Mouse (Mus musculus): ENCODE results near the gene Gm20388. TPM values are rescaled to one million over a fixed set of nuclear protein-coding genes. Genes with fewer than 3 reads are reported as not detected.
A peak's percentile ranks its signal among the peaks of the same experiment; 100 is the strongest.

The Gm20388 gene
- polyA plus RNA-seq, 1 experiment from 2014 or later: 7.4 TPM

DNA sequence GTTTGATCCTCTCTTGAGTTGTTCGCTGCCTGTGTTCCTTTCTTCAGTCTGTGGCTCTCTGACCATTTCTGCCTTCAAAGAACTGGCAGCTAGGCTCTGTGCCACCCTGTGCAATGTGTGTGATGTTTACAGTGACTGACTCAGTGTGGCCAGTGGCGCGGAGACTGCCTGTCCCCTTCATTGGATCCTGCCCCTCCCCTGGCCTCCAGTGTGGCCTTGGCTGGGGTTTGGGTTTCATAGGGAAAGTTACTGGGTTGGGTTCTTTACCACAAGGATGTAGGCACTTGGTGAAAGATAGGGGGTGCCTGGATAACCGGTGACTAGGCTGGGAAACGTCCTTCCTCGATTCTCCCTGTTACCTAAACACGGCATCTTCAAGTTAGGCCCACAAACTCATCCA lies 3774.2 kb downstream of the Gm20388 start:
- Histone ChIP-seq H3K4me3 (replicated peaks) (no peak overlapping the region), H3K27ac (no peak overlapping the region)

DNA sequence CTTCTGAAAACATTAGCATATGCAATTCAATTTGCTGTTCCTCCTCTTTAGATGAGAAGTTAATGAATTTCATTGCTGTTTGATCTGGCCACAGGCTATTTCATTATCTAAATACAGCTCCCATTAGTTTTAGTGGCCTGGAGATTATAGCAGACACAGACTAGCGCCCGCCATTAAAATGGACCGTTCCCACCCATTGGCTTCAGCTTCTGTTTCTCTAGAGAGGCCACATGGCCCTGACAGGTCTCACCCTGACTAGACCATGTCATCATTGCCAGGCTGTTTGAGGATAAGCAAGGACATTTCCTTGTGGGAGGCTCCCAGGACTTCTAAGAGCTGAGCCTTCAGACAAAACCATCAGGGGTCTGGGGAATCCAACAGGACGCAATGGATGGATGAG lies 3774.8 kb downstream of the Gm20388 start:
- no peak overlapping the region for H3K27ac ChIP-seq
- H3K27me3 ChIP-seq: 0 out of 2 replicates have a peak, but pooled peaks cover 3% of the 10 kb centered on the region
- no peaks in the 10 kb centered on the region for H3K36me3 ChIP-seq
- H3K4me2 ChIP-seq: no peak overlapping the region
- no peak overlapping the region for H3K9ac ChIP-seq
- 25% methylated on average over 4 of the region's 4 CpGs for whole genome bisulfite sequencing
- H3K9me3 ChIP-seq (replicated peaks): no peaks in the 10 kb centered on the region
- no peak overlapping the region for H3K4me3 ChIP-seq (replicated peaks)
- no peak for ATAC-seq (replicated peaks; ENCODE audit: low FRiP score)
- peaks cover 25% of the 10 kb centered on the region; the same call in 1 of the 2 replicates for H3K4me1 ChIP-seq

More for the DNA sequence above, 3774.2 kb downstream of the Gm20388 start:
- H3K36me3 ChIP-seq: no peaks in the 10 kb centered on the region
- H3K4me2 ChIP-seq: no peak overlapping the region
- 0 out of 2 replicates have a peak, but pooled peaks cover 3% of the 10 kb centered on the region for H3K27me3 ChIP-seq
- 62% methylated on average over 7 of the region's 7 CpGs for WGBS
- no peak overlapping the region for H3K9ac ChIP-seq
- peak; percentile 65 for ATAC-seq (replicated peaks; ENCODE audit: low FRiP score)
- H3K9me3 ChIP-seq (replicated peaks): no peaks in the 10 kb centered on the region
- H3K4me1 ChIP-seq: peaks cover 25% of the 10 kb centered on the region; the same call in 1 of the 2 replicates

DNA sequence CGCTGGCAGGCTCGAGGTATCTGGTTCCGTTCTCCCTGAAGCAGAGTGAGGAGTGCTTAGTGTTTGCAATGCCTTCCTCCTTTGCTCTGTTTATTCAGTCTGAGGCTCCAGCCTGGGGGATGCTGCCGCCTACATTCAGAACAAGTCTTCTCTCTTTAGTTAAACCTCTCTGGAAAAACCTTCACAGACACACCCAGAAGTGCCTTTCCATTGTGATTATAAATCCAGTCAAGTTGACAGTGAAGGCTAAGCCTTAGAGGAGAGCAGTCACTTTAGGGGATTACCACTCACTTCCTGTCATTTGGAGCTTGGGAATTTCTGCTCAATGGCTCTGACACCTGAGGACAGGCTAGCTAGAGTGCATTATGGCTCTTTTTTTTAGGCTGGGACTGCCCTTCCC lies 3777.2 kb downstream of the Gm20388 start:
- no peak for ATAC-seq (replicated peaks; ENCODE audit: low FRiP score)

DNA sequence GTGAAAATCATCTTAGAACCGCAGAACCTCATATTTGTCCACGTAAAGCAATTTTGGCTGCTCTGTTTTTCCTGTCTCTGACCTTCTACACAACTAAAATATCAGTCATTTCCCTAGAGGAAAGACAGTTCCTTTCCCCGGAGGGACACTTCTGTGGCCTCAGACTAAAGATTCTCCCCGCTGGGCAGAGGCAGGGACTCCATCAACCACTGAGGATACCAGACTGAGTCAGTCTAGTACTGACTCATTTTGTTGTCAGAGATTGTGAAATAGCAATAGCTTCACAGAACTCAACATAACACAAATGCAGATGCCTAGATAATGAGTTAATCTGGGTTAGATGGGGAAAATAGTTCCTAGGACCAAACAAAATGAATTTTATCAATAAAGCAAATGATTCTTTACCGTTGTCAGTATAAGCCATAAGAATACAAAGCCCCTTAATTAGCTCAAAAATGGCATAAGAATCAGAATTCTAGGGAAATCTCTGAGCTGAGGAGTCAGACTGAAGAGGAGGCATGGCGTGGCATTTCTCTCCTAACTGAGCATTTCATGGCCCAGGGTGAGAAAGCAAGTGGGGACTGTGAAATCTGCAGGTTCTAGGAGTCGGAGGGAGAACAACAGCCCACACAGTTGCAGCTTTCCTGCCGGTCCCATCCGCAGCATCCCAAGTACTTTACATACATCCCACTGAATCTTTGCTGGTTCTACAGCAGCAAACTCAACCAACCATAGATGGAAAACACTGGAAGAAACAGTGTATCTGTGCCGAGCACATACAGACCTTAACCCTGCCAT lies 3781.7 kb downstream of the Gm20388 start:
- Histone ChIP-seq H3K4me3 (replicated peaks) (no peak overlapping the region), H3K27ac (no peak overlapping the region), H3K9ac (no peak overlapping the region), H3K27me3 (0 out of 2 replicates have a peak, but pooled peaks cover 2% of the 10 kb centered on the region), H3K4me1 (0 out of 2 replicates have a peak, but pooled peaks cover 7% of the 10 kb centered on the region), H3K9me3 (replicated peaks) (no peaks in the 10 kb centered on the region), H3K36me3 (no peaks in the 10 kb centered on the region), H3K4me2 (no peak overlapping the region)
- no peak for ATAC-seq (replicated peaks; ENCODE audit: low FRiP score)
- WGBS: 81% methylated on average over 10 of the region's 10 CpGs

More for the DNA sequence above, 3777.2 kb downstream of the Gm20388 start:
- 0 out of 2 replicates have a peak, but pooled peaks cover 3% of the 10 kb centered on the region for H3K27me3 ChIP-seq
- H3K27ac ChIP-seq: no peak overlapping the region
- H3K4me3 ChIP-seq (replicated peaks): no peak overlapping the region
- WGBS: 36% methylated on average over 4 of the region's 4 CpGs
- no peaks in the 10 kb centered on the region for H3K9me3 ChIP-seq (replicated peaks)
- H3K9ac ChIP-seq: no peak overlapping the region
- H3K4me2 ChIP-seq: no peak overlapping the region
- H3K4me1 ChIP-seq: peaks cover 21% of the 10 kb centered on the region; the same call in 1 of the 2 replicates
- no peaks in the 10 kb centered on the region for H3K36me3 ChIP-seq

DNA sequence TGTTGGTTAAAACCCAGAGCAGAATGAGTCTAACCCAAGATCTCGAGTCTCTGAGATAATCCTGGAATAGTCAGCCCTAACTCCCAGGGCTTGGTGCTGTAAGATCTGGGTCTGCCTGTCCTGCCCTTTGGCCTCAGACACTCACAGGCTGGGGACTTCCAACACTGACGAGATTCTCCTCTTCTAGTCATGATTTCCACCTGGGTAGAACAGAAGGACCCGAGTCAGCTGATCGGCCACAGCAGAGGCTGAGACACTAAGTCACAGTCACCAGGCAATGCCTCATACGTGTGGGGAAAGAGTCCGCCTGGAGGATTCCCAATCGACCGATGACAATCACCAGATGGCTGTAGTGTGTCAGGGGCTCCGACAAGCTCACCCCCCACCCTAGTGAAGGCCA lies 3785.5 kb downstream of the Gm20388 start:
- Histone ChIP-seq H3K9me3 (replicated peaks) (no peaks in the 10 kb centered on the region), H3K27me3 (peaks cover 5% of the 10 kb centered on the region; the same call in 1 of the 2 replicates), H3K27ac (no peak overlapping the region), H3K9ac (no peak overlapping the region), H3K4me1 (peaks cover 25% of the 10 kb centered on the region), H3K4me2 (no peak overlapping the region), H3K4me3 (replicated peaks) (no peak overlapping the region), H3K36me3 (no peaks in the 10 kb centered on the region)
- WGBS: 77% methylated on average over 9 of the region's 9 CpGs
- ATAC-seq (replicated peaks; ENCODE audit: low FRiP score): no peak

DNA sequence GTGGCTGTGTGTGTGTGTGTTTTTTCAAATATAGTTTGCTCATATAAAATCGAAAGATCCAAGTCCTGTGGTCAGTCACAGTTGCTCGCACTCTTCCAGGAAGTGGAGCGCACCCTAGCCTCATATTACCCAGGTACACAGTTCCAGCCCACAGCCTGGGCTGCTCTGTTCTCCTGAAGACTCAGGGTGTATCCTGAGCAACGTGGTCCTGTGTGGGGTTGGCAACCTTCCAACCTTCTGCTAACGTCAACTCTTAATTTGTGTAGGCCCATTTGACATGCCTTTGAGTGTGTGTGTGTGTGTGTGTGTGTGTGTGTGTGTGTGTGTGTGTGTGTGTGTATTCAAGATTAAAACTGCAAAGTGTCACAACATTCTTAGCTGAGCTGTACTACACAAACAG lies 3786.7 kb downstream of the Gm20388 start:
- ATAC-seq (replicated peaks; ENCODE audit: low FRiP score): no peak; the same call in 1 of the 2 replicates
- Histone ChIP-seq H3K36me3 (no peaks in the 10 kb centered on the region), H3K4me2 (no peak overlapping the region), H3K27ac (no peak overlapping the region), H3K4me1 (peaks cover 31% of the 10 kb centered on the region), H3K9me3 (replicated peaks) (no peaks in the 10 kb centered on the region), H3K4me3 (replicated peaks) (no peak overlapping the region), H3K27me3 (peaks cover 5% of the 10 kb centered on the region; the same call in 1 of the 2 replicates), H3K9ac (no peak overlapping the region)
- WGBS: 52% methylated on average over 5 of the region's 5 CpGs

DNA sequence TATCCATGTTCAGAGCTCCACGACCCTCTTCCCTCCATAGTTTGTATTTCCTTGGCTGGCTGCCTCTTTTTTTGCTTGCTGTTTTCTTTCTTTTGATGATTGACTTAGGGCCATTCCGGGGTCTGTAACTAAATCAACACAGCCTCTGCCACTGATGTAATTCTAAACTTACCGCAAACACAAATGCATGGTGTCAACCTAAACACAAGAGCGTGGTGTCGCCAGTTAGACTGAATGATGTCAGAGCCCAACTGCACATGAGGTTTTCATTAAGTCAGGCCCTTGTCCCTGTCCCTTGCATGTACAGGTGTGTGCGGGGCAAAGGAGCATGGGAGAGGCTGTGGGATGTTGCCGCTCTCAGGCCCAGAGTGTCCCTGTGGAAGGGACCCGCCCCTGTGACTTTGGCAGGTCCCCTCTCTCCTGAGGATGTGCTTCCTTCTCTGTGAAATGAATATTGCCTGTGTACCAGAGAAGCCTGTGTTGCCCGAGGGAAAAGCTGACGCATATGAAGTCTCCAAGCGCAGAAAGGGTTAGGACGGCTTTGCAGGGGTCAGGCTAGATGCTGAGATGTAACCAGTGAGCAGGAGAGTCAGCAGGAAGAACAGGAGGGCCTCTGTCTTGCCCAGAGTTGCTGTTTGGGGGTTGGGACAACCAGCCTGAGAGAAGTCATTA lies 3789.9 kb downstream of the Gm20388 start:
- peaks cover 31% of the 10 kb centered on the region for H3K4me1 ChIP-seq
- H3K27me3 ChIP-seq: peaks cover 5% of the 10 kb centered on the region; the same call in 1 of the 2 replicates
- H3K36me3 ChIP-seq: no peaks in the 10 kb centered on the region
- ATAC-seq (replicated peaks; ENCODE audit: low FRiP score): peak; percentile 57
- no peak overlapping the region for H3K4me3 ChIP-seq (replicated peaks)
- 16% methylated on average over 12 of the region's 12 CpGs for WGBS
- H3K9ac ChIP-seq: no peak overlapping the region
- peak overlapping the region; percentile 45; the same call in 1 of the 2 replicates for H3K27ac ChIP-seq
- H3K4me2 ChIP-seq: peak overlapping the region; percentile 5; the same call in 1 of the 2 replicates
- H3K9me3 ChIP-seq (replicated peaks): no peaks in the 10 kb centered on the region

DNA sequence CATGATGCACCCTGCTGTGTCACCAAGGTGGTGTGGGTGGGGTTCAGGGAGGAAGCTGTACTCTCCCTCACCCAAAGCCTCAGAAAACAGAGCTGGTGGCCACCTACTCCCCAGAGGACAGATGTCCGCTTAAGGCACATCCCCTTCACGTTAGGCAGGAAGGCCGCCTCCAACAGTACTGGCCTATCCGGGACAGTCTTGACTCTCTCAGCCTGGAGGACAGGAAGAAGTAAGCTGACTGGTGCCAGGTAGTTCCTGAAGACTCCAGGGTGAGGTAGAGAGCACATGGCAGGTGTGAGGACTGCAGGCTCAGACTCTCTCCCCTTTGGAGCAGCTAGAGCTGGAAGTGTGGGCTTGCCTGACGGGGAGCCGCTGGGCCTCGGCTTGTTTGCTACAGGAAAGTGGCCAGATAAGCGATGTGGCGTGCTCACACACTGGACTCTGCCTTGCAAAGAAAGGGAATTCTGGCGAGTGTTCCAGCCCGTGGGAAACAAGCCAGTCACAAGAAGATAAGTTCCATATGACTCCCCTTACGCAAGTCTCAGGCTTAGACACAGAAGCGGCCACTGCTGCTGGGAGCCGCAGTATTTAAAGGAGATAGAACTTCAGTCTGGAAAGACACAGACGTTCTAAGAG lies 3791.4 kb downstream of the Gm20388 start:
- WGBS: 65% methylated on average over 15 of the region's 15 CpGs
- H3K27ac ChIP-seq: no peak overlapping the region
- no peaks in the 10 kb centered on the region for H3K36me3 ChIP-seq
- no peak for ATAC-seq (replicated peaks; ENCODE audit: low FRiP score)
- H3K9me3 ChIP-seq (replicated peaks): no peaks in the 10 kb centered on the region
- no peak overlapping the region for H3K9ac ChIP-seq
- no peak overlapping the region for H3K4me3 ChIP-seq (replicated peaks)
- no peak overlapping the region for H3K4me2 ChIP-seq
- H3K27me3 ChIP-seq: peaks cover 5% of the 10 kb centered on the region; the same call in 1 of the 2 replicates
- peaks cover 33% of the 10 kb centered on the region for H3K4me1 ChIP-seq

DNA sequence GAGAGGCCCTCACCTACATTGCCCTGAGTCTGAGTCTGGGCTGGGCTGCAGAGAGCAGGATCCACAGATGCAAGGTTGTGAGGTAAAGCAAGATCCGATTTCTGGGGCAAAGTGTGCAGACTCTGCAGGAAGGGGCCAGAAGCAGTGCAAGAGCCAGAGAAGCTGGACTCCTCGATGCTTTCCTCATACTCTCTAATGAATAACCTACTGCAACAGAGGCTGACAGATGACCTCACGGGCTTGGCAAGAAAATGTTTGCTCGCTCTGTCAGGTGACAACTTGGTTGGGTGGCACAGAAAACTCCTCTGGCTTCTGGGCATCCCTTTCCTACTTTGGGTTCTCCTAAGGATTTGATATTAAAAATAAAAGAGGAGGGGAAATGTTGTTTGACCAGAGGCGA lies 3794.7 kb downstream of the Gm20388 start:
- WGBS: 55% methylated on average over 5 of the region's 5 CpGs
- Histone ChIP-seq H3K4me1 (peaks cover 28% of the 10 kb centered on the region), H3K9me3 (replicated peaks) (no peaks in the 10 kb centered on the region), H3K4me2 (no peak overlapping the region), H3K27me3 (no peaks in the 10 kb centered on the region; the same call in 1 of the 2 replicates), H3K36me3 (no peaks in the 10 kb centered on the region), H3K9ac (no peak overlapping the region), H3K27ac (no peak overlapping the region), H3K4me3 (replicated peaks) (no peak overlapping the region)
- ATAC-seq (replicated peaks; ENCODE audit: low FRiP score): no peak

DNA sequence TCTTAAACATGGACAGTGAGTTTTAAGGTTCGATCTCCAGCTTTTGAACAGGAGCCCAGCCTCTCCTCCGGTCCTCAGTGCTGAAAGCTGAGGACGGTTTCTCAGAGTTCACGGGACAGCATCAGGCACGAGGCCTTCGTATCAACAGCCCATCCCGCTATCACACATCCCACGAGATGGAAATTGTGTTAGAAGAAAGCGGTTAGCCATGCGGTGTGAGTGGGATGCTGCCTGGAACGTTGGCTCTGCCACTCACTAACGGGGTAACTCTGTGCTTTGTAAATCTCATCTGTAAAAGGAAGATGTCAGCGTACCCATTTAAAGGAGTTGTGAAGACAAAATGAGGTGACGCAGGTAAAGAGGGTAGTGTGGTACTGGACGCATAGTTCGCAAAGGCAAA lies 3796.5 kb downstream of the Gm20388 start:
- no peaks in the 10 kb centered on the region for H3K9me3 ChIP-seq (replicated peaks)
- no peak for ATAC-seq (replicated peaks; ENCODE audit: low FRiP score)
- no peak overlapping the region for H3K9ac ChIP-seq
- no peak overlapping the region for H3K4me2 ChIP-seq
- no peak overlapping the region for H3K4me3 ChIP-seq (replicated peaks)
- peaks cover 20% of the 10 kb centered on the region; the same call in 1 of the 2 replicates for H3K4me1 ChIP-seq
- no peaks in the 10 kb centered on the region for H3K27me3 ChIP-seq
- H3K36me3 ChIP-seq: no peaks in the 10 kb centered on the region
- no peak overlapping the region for H3K27ac ChIP-seq
- 85% methylated on average over 16 of the region's 16 CpGs for WGBS

DNA sequence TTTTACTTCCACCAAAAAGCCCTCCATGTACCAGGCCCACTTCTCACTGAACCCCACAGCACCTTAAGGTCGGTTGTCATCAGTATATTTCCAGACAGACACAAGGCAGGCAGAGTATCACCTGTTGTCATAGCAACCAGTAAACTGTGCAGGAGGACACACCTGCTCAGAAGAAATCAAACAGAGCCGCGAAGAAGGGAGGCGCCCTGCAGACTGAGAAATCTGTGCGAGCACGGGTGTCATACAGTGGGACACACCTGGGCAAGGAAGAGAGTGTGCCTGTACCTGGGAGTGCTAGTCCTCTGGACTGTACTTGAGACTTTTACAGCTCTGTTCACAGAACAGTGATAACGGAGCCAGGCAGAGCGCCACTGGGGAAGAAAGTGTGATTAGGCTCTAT lies 3798.1 kb downstream of the Gm20388 start:
- Histone ChIP-seq H3K27me3 (no peaks in the 10 kb centered on the region), H3K4me1 (0 out of 2 replicates have a peak, but pooled peaks cover 15% of the 10 kb centered on the region), H3K36me3 (no peaks in the 10 kb centered on the region), H3K4me3 (replicated peaks) (no peak overlapping the region), H3K4me2 (no peak overlapping the region), H3K27ac (no peak overlapping the region), H3K9me3 (replicated peaks) (no peaks in the 10 kb centered on the region), H3K9ac (no peak overlapping the region)
- WGBS: 67% methylated on average over 8 of the region's 8 CpGs
- ATAC-seq (replicated peaks; ENCODE audit: low FRiP score): no peak
